Mouse (Mus musculus): ENCODE measurements around the gene Pex5l.

The Pex5l gene

GRCm38 (mm10) chr3:33061428-33061827, 81.6 kb downstream of the Pex5l start:
- no peak for DNase-seq

DNA sequence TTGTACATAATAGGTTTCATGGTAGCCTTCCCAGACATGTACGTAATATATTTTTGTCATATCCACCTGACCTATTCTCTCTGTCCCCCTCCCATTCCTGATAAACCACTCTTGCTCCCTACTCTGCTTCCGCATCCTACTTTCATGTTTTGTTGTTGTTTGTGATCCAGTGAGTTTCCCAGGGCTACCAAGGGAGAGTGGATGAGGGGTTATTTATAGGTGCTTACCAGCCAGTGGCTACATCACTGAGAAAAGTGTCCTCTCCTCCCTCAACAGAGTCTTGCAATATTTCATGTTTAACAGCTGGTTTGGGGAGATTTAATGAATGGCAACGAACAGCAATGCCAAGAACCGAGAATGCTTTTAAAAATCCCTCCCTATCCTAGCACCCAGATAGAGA, 82.0 kb downstream of the Pex5l start:
- DNase-seq = no peak

DNA sequence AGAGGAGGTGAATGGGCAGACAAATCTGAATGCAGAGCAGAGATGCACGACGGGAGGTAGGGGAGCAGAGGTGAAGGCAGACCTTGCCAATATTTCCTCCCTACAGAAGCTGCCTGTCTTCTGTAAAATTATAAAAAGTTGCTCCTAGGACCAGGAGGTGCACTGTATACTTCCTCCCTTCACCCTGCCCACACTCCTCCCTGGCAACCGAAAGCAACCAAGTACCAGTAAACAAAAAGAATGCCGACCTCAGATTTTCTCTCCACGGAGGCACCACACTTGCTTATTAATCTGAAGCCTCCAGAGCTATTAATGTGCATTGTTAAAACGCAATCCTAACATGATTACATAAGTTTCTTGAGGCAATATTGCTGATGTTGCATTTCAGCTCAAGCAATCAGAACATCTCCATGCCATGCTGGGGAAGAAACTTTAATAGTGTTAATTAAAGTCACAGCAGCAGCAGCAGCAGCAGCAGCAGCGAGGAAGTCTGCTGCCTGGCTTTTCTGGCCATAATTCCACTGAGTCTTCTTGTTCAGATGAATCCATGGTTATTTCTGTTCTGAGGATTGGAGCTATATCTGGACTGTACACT, 82.6 kb downstream of the Pex5l start:
- no peak for DNase-seq

DNA sequence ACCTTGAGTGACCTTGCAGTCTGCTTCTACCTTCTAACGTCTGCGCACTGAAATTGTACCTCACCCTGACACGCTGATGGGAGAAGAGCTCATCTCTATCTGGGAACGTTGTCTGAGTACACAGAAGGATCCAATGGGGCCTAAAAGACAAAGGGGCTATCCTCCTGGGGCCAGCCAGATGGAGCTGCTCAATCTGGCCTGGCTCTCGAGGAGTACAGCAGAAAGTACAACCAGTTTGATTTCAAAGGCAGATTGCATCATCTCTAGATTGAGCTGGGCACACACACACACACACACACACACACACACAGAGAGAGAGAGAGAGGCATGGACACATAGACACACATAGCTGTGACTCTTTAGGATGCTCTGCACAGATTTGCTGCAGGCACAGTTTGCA, 94.7 kb downstream of the Pex5l start:
- no peak for DNase-seq

GRCm38 (mm10) chr3:33044799-33045106, 98.3 kb downstream of the Pex5l start:
- no peak for DNase-seq

DNA sequence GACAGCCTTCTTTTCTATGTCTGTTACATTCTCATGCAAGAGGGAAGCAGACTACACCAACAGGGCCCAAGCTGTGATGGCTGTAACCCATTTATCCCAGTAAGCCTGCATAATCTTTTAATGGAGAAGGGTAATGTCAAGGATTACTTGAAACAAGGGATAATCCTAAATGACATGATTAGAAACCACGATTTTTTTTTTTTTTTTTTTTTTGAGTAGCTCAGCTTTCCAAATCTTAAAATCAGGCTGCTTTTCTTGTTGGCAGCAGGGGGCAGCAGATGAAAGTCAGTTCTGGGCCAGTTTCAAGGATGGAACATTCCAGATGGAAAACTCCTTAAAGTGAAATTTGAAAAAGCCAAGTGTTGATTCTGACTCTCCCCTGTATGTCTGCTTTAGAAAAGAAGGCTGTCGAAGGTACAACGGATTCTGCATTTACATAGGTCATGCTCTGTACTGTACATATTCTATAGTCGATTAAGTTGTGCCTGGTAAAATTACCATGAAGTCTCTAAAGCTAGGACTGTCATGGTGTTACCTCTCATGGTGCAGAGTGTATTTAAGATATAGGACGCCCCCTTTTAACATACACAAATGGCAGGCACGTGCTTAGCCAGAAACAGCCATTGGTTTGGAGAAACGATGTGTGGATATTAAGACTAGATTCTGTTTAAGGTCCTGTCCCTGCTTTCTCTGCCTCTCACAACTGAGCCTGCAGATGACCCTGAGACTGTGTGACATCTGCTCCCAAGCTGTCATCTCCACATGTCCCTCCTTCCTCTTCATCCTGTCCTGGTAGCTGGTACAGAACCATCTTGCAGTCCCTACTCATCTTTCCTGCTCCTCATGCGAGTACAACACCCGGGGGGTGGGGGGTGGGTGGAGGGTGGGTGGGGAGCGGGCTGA, 98.9 kb downstream of the Pex5l start:
- DNase-seq = no peak

- no peak for DNase-seq
Measured at GRCm38 (mm10) chr3:33024566-33024965, 118.5 kb downstream of the Pex5l start.

- DNase-seq = no peak
Measured at GRCm38 (mm10) chr3:33003901-33004300, 139.1 kb downstream of the Pex5l start.

DNA sequence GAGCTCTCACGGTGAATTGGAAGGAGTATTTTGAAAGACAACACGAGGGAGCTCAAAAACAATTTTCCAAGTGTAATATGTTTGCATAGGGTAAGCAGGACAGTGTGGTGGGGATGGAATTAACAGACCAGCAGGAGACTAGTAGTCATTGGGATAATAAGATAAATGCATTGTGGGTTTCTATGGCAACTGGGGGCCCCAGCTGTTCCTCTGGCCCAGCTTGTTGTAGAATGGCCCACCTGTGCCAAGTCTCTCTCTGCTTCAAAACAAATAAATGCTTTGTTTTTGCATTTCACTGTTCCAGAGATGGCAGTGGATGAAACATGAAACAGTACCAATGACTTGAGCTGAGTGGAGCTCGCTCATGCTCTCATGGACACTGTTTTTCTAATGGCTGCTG, 141.3 kb downstream of the Pex5l start:
- no peak for DNase-seq

DNA sequence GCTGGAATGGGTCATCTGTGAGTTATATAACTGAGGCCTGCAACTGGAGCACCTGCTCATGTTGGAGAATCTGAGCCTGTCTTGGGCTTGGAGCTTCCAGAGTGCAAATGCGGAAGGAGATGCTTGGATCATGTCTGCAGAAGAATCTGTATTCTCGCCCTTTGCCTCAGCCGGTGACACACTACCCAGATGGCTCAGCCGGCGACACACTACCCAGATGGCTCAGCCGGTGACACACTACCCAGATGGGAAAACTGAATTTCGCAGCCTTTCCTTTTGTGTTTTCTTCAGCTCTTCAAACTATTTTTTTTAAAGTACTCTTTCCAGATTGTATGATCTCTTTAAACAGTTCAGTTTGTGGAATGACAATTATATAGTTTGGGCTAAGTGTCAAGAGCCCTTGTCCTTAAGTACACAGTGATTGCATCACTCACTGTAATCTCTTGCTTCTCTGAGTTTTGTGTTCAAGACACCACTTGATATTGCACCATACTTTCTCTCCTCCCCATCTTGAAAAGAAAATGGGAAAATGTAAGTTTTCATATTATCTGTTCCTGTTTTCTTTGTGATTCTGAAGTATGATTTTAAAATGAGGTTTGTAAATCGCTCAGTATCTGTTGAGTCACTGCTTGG, 142.5 kb downstream of the Pex5l start:
- no peak for DNase-seq

GRCm38 (mm10) chr3:32991713-32992575, 151.1 kb downstream of the Pex5l start:
- DNase-seq = no peak

DNA sequence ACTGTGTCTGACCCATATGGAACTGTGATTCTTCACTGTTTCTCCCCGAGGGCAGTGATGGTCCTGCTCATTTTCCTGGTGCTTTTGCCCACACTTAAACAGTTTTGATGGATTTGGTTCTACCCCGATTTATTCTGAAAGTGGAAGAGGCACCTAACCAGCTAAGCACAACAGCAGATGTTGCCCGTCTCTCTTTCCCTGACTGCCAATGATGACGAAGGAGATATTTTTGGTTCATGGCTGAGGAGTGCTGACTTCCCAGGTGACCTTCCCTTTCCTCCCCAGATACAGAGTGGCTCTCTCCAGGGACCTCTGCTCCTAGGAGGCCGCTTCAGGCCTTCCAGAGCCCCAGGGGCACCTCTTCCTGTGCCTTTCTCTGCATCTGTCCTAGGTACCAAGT, 155.2 kb downstream of the Pex5l start:
- no peak for DNase-seq

DNA sequence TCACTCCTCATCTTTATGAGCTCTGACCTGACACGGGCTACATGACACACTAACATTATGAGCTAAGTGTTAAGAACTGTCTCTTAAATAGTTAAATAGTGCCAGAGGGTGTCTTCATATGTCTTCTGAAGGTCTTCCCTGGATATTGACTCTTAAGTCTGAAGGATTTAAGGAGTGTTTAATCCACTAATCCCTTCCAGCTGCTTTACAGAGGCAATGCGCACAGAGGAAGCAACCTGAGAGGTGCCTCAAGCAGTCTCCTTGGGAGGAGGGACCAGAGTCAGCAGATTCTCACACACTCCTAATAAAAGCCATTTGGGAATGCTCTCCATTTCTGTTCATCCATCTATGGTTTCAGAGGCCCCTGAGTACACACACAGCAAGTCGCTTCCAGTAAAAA, 157.9 kb downstream of the Pex5l start:
- no peak for DNase-seq

GRCm38 (mm10) chr3:32979981-32980380, 163.1 kb downstream of the Pex5l start:
- no peak for DNase-seq

- DNase-seq = no peak
Measured at GRCm38 (mm10) chr3:32979238-32979637, 163.8 kb downstream of the Pex5l start.

GRCm38 (mm10) chr3:32970257-32970656, 172.8 kb downstream of the Pex5l start:
- no peak for DNase-seq

DNA sequence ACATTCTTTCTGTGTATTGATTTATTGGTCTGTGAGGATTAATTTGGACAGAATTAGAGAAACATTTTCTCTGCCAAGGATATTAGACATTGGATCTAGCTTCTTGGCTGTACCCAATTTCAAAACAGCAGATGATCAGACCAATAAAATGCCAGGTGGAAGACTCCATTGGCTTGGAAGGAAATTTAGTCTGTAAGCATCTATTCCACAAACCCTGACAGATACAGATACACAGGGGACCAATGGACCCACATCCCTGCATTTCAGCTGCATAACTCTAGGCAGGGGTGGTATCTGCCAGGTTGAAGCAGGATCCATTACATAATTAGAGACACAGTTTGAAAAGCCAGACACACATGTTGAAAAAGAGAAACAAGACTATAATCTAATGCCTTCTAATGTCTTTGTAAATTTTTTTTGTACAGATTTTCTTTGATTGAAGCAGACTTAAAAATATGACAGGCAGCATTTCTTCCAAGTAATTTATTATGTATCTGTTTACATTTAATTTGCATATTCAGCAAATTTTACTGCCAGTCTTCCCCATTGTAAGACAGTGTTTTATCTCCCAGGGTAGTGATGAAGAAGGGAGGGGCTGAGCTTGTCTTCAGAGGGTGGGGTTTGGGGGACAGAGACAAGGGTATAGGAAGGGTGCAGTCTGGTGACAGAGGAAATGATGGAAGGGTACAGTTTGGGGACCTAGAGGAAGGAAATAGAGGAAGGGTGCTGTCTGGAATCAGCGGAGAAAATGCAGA, 174.2 kb downstream of the Pex5l start:
- no peak for DNase-seq

- no peak for DNase-seq
Measured at GRCm38 (mm10) chr3:32965528-32965927, 177.5 kb downstream of the Pex5l start.

- no peak for DNase-seq
Measured at GRCm38 (mm10) chr3:32961494-32961893, 181.6 kb downstream of the Pex5l start.

DNA sequence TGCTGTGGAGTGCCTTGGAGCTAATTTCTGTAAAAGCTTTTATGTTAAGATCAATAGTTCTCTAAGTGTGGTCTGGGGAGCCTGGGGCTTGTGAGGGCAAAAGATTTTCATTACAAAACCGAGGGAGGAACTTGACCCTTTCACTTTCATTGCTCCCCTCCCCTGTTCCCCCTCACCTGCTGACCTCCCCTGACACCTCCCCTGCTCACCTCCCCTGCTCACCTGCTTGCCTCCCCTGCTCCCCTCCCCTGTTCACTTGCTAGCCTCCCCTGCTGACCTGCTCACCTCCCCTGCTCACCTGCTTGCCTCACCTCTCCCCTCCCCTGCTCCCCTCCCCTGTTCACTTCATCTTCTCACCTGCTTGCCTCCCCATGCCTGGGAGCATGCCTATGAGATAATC, 191.7 kb downstream of the Pex5l start:
- DNase-seq = no peak

- DNase-seq = no peak
Measured at GRCm38 (mm10) chr3:32947486-32947885, 195.6 kb downstream of the Pex5l start.

DNA sequence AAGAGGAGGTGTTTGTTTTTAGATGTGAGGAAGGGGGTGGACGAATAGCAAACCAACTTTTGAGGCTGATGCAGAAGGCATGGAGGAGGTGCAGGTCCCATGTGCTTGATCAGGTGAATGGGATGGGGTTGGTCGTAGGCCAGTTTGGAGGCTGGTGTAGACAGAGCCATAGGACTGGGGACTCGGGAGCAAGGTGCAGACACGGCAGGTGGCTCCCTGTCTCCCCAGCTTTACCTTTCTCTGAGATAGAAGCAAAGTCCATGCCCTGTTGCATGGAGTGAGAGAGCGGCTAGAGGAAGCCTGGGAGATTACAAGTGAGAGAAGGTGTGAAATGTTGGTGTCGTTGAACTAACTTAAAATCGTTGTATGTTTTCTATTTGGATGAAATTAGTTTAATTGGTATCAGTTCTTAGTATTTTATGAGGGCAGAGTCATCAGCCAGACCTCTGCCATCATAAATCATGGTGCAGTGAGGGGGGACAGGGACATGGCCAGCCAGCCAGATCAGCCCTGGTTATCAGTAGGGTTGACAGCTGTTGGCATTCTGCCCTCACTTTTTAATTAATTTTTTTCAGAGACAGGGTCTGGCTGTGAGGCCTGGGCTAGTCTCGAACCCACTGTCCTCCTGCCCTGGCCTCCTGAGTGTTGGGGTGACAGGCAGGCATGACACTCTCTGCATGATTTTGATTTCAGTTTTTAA, 203.1 kb downstream of the Pex5l start:
- DNase-seq = no peak

All from liver (tissue).